Mouse (Mus musculus) bone marrow macrophage, adult 2 months (primary cell): ENCODE data around the gene Iqsec1. TPM values are rescaled to one million over a fixed set of nuclear protein-coding genes. Genes with fewer than 3 reads are reported as not detected.

Experiments used
- H3K27ac ChIP-seq: 2 replicates; pipeline ENCODE4 v1.5.1; 2012; ENCODE audit warnings: low read depth, low read length; ENCODE audit not compliant: insufficient read depth
- H3K4me1 ChIP-seq: 2 replicates; pipeline ENCODE4 v1.6.1; 2012; ENCODE audit warnings: low read length; ENCODE audit not compliant: control insufficient read depth, insufficient read depth
- H3K4me3 ChIP-seq: 2 replicates; pipeline ENCODE4 v1.5.1; 2012; ENCODE audit warnings: mild to moderate bottlenecking, low read length, moderate library complexity; ENCODE audit not compliant: insufficient read depth
- CTCF ChIP-seq: IDR thresholded peaks from 2 replicates; pipeline ENCODE4 v1.5.1; 2012; ENCODE audit warnings: low read depth, mild to moderate bottlenecking, low read length, moderate library complexity
- POLR2A ChIP-seq: IDR thresholded peaks from 2 replicates; pipeline ENCODE4 v1.6.1; 2012; ENCODE audit warnings: mild to moderate bottlenecking, low read depth, low read length, borderline replicate concordance
- polyA plus RNA-seq: library from polyadenylated mRNA; stranded (reverse); fragments of >200 nt; gene quantifications from 2 replicates; pipeline ENCODE4 v1.2.4, GENCODE M21; 2012; ENCODE audit not compliant: missing spikeins, insufficient read depth, insufficient read length

The Iqsec1 gene
- polyA plus RNA-seq, 1 experiment: 38.2 TPM

DNA sequence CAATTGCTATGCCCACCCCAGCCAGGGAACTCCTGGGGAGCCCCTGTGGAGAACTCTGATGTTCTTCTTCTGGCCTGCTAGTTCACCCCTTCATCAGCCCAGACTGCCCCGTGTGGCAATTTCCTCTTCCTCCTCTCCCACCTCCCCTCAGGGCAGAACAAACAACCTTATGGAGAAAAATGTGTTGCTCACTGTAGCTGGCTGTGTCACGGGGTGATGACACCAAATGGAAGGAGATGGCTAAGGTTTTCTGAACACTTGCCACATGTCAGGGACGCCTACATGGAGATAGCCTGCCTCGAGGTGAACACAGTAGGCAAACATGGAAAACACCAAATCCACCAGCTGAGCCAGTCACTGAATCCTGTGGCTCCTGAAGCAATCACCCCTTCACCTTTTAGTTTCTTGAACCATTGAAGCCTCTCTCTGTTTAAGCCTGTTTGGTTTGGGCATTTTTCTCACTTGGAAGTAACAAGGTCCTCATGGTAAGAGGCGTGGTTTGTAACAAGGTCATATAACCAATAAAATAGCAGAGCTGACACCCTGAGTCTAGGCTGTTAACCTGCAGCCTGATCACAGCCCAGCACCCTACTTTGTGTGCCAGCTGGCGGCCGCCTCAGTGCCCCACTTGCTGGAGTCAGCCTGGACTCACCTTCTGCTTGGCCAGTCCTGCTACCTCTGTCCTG, 233.4 kb downstream of the Iqsec1 start:
- no peak overlapping the region for H3K27ac ChIP-seq

DNA sequence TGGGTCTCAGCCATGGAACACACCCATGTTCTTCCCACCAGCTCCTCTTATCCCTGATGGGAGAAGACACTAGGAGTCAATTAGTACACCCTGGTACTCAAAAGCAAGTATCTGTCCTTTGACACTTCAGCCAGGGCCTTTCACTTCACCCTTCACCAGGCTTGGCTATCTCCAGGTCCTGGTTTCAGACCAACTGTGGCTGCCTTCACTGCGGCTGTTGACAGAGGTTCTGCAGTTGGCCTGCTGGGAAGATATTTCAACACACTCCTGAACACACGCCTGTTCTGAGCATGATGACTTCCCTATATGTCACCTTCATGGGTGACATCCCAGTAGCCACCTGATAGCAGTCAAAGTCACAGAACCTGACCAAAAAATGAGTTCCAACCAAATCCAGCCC, 234.4 kb downstream of the Iqsec1 start:
- TF ChIP-seq POLR2A (no peak), CTCF (no peak)
- peaks cover 60% of the 10 kb centered on the region for H3K4me1 ChIP-seq
- H3K27ac ChIP-seq: no peak overlapping the region
- H3K4me3 ChIP-seq: no peak overlapping the region

More for the DNA sequence above, 233.4 kb downstream of the Iqsec1 start:
- peaks cover 57% of the 10 kb centered on the region for H3K4me1 ChIP-seq
- no peak overlapping the region for H3K4me3 ChIP-seq
- TF ChIP-seq CTCF (no peak), POLR2A (no peak)

DNA sequence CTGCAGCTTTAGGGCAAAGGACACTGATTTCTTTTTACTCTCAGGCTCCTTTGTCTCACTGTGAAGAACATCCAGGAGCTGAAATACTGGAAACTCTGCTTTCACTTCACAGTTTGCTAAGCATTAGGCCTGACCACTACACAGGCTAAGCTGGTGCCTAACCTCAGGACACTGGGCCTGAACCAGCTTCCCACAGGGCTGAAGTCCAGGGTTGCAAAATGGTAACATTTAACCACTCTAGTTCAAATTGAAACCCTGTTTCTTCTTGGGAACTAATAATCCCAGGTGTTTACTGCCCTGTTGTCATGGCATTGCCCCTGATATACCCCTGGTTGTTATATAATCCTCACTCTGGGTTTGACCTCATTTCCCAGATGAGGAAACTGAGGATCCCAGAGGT, 234.8 kb downstream of the Iqsec1 start:
- no peak overlapping the region for H3K27ac ChIP-seq
- TF ChIP-seq POLR2A (no peak), CTCF (no peak)
- no peak overlapping the region for H3K4me3 ChIP-seq
- H3K4me1 ChIP-seq: peaks cover 60% of the 10 kb centered on the region

DNA sequence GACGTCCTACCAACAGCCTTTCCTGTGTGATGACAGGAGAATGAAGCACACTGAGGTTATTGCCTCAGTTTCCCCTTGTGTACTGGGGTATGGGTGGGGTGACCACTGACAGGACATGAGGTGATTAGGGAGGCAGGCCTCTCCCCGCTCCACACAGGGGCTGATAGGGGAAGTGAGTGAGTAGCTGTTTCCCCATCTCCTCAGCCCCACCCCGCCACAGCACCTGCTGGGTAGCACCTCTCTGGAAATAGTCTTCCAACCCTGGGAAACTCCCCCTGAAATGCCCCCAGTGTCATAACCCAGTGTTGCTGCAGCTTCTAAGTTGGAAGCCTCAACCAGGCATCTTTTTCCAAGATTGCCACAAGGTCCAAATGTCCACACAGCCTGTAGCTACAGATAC, 236.9 kb downstream of the Iqsec1 start:
- H3K4me3 ChIP-seq: no peak overlapping the region
- H3K27ac ChIP-seq: no peak overlapping the region
- H3K4me1 ChIP-seq: peaks cover 52% of the 10 kb centered on the region
- TF ChIP-seq CTCF: no peak
- TF ChIP-seq POLR2A: no peak

DNA sequence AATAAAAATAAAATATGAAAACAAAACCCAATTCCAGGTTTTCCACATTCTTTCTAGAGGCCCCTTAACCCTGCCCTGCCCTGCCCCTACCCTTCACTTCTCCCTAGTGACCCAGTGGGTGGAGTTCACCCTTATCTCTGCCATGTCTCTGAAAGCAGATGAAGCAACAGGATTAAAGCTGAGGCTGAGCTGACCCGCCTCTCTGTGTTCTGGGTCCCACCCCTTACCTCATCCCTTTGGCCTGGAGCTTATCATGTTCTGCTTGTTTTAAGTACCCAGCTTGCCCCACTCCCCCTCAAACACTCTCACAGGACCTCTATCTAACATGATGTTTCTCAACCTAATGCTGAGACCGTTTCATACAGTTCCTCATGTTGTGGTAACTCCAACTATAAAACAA, 238.4 kb downstream of the Iqsec1 start:
- no peak for TF ChIP-seq CTCF
- TF ChIP-seq POLR2A: no peak
- no peak overlapping the region for H3K4me3 ChIP-seq
- no peak overlapping the region for H3K27ac ChIP-seq
- H3K4me1 ChIP-seq: peaks cover 51% of the 10 kb centered on the region

DNA sequence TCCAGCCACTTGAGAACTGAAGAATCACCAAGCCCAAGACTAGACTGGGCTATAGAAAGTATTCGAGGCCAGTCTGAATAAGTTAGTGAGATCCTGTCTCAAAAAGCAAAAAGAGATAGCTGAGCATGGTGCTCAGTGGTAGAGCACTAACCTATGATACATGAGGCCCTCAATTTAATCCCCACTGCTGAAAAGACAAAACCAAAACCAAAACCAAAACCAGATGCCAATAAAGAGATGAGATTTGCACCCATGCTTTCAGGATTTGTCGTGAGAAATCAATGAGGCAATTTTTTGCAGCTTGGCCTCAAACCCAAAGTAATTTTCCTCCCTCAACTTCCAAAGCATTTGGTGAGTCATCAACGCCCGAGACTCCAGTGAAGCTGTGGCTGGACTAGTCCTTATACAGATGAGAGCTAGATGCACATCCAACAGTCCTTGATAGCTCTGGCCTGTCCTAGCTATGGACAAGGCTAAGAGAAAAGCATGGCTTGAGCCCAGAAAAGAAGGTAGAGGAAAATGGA, 239.0 kb downstream of the Iqsec1 start:
- TF ChIP-seq CTCF: no peak
- no peak for TF ChIP-seq POLR2A
- Histone ChIP-seq H3K4me1 (peaks cover 49% of the 10 kb centered on the region), H3K4me3 (no peak overlapping the region), H3K27ac (no peak overlapping the region)

DNA sequence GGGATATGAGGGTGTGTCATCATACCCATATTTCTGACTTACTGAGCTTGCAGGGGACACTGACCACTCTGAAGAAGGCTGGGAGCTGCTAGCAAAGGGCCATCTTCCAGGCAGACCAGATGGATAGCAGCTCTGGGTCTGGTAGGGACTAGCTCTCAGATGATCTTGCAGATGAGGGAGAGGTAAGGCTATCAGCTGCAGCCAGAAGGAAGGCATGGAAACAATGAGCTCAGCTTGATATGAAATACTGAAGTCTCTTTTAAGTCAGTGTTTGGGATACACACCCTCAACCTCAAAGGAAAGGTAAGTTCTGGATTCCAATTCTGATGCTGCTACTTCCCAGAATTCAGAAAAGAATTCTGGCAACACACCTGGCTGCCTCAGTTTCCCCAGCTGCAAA, 239.5 kb downstream of the Iqsec1 start:
- Histone ChIP-seq H3K27ac (no peak overlapping the region), H3K4me3 (no peak overlapping the region), H3K4me1 (peaks cover 48% of the 10 kb centered on the region)
- TF ChIP-seq POLR2A: no peak
- no peak for TF ChIP-seq CTCF

DNA sequence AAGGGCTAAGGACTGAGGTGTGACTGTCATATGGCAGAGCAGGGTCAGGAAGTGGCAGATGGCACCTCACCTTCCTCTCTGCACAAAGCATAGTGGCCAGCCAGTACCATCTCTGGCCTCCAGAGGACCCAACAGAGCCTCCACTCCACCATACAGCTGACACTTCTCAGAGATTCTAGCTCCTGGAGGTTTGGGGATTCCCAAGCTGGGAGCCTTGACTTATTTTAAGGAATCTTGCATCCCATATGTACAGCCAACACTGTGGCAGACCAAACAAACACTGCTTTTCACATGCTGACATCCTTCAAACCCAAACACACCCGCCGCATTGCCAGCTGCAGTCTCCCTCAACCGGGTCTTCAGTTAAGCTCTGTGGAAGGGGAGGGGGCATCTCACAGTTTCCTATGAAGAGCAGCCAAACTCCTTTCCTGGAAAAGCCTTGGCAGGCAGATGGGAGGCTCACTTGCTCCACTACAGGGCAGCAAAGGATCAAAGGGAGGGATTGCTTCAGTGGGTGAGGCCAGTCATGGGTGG, 242.1 kb downstream of the Iqsec1 start:
- Histone ChIP-seq H3K27ac (no peak overlapping the region), H3K4me3 (no peak overlapping the region), H3K4me1 (peaks cover 51% of the 10 kb centered on the region)
- TF ChIP-seq POLR2A: no peak
- TF ChIP-seq CTCF: no peak

DNA sequence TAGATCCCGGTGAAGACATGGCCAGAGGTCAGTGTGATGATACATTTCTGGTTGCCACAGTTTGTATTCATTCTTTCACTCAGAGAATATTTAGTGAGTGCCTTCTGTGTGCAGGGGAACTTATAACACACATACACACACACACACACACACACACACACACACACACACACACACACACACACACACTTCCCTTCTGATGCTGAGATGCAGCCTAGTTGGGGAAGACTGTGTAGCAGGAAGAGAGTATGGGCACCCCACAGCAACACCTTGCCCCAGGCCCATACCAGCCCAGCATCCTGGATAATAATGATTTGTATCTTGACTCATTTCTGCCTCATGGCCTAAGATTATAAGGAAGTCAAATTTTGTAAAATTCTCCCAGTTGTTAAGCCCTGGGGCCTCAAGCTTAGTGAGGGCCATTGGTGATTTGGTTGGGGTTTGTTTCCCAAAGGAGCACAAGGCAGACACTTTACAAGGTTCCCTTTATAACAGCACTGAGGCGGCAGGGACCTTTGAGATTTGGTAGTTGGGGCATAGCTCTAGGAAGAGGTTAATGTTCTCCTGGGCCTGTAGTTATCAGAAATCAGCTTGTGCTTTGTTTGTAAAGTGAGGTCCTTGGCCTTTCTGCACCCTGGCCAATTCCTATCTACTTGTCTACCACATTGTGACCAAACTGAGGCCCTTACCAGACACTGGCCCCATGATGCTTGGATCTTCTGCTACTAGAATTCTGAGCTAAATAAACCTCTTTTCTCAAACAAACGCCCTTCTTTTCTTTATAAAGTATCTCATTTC, 242.9 kb downstream of the Iqsec1 start:
- Histone ChIP-seq H3K27ac (no peak overlapping the region), H3K4me1 (peaks cover 53% of the 10 kb centered on the region)
- TF ChIP-seq POLR2A (no peak), CTCF (no peak)

DNA sequence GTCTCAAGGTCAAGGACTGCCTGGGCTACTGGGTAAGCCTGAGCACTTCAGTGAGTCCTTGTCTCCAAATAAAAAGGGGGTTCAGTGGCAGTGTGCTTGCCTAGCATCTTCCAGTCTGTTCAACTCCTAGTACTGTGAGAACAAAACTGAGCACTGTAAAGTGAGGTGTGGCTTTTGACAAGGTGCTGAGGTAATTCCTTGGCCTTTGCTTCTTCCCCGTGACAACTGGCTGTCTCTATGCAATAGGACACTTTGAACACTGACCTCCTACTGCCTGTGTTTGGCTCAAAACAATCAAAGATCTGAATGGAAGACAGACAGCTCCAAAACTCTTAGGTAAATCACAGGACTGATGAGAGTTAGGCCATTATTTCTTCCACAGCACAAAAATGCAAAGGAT, 246.0 kb downstream of the Iqsec1 start:
- H3K27ac ChIP-seq: no peak overlapping the region
- H3K4me3 ChIP-seq: no peak overlapping the region
- H3K4me1 ChIP-seq: peaks cover 60% of the 10 kb centered on the region
- TF ChIP-seq POLR2A (no peak), CTCF (no peak)

More for the DNA sequence above, 242.9 kb downstream of the Iqsec1 start:
- no peak overlapping the region for H3K4me3 ChIP-seq
